7 mouse cellular contexts compared by ENCODE assay signal in genomic region chr16:11909035-11909591, GRCm38 (mm10). TPM values are rescaled to one million over a fixed set of nuclear protein-coding genes. Genes with fewer than 3 reads are reported as not detected.
A peak's percentile ranks its signal among the peaks of the same experiment; 100 is the strongest.
DNase-seq lines count a peak whose midpoint lies in the region; ATAC-seq and TF ChIP-seq lines count a peak whose summit lies in the region.

TSS of gene Cpped1 (minus strand) at chr16:11909445.

- H3K27me3 ChIP-seq in intestine, postnatal 0 days (replicated peaks; ENCODE audit: control insufficient read depth, insufficient read depth, low read length) = no peaks in the 10 kb centered on the region
- 0 out of 2 replicates have a peak, but pooled peaks cover 4% of the 10 kb centered on the region for H3K27me3 ChIP-seq in midbrain, embryonic 12.5 days
- no peaks in the 10 kb centered on the region for H3K27me3 ChIP-seq in small intestine, adult 2 months (ENCODE audit: control insufficient read depth, insufficient read depth, low read length)

- H3K4me1 ChIP-seq in intestine, postnatal 0 days (replicated peaks; ENCODE audit: control insufficient read depth, insufficient read depth, low read length) = no peaks in the 10 kb centered on the region
- peaks cover 12% of the 10 kb centered on the region for H3K4me1 ChIP-seq in midbrain, embryonic 12.5 days
- peaks cover 3% of the 10 kb centered on the region for H3K4me1 ChIP-seq in small intestine, adult 2 months (ENCODE audit: control insufficient read depth, insufficient read depth, insufficient read length, low read length)

- no peaks in the 10 kb centered on the region for H3K9me3 ChIP-seq in intestine, postnatal 0 days (ENCODE audit: control insufficient read depth)
- H3K9me3 ChIP-seq in midbrain, embryonic 12.5 days = no peaks in the 10 kb centered on the region

- intact Hi-C loops in left cerebral cortex, postnatal 4 days (cut with DNase I) = no loop called here

- under 1% methylated on average over 32 of the region's 32 CpGs for WGBS in intestine, postnatal 0 days
- under 1% methylated on average over 32 of the region's 32 CpGs for WGBS in midbrain, embryonic 12.5 days
- under 1% methylated on average over 32 of the region's 32 CpGs for WGBS in small intestine, adult 2 months

- peak; percentile 86 for DNase-seq in adrenal gland, adult 8-10 months
- DNase-seq in embryo, embryonic 9.5 days (ENCODE audit: extremely low spot score) = peak; percentile 91
- DNase-seq in gastrocnemius, postnatal 4 days (ENCODE audit: low spot score in 2 of 2) = peak; percentile 72 to 87
- peak; percentile 89 for DNase-seq in left cerebral cortex, postnatal 4 days

- TF ChIP-seq CTCF in intestine, postnatal 0 days (IDR thresholded peaks at IDR 0.05; ENCODE audit: low read depth) = peak; percentile 7; the same call in 1 of the 2 replicates
- no peak for TF ChIP-seq CTCF in small intestine, adult 2 months (IDR thresholded peaks at IDR 0.05; ENCODE audit: extremely low read depth, insufficient read length, insufficient replicate concordance, low read depth, low read length)

- peak within 1 kb of the TSS; percentile 80 for H3K9ac ChIP-seq in intestine, postnatal 0 days (ENCODE audit: low read depth, low read length)
- H3K9ac ChIP-seq in midbrain, embryonic 12.5 days (replicated peaks) = peak within 1 kb of the TSS; percentile 67

- peak within 1 kb of the TSS; percentile 84 for H3K27ac ChIP-seq in intestine, postnatal 0 days (ENCODE audit: low read depth, low read length)
- peak within 1 kb of the TSS; percentile 47 for H3K27ac ChIP-seq in midbrain, embryonic 12.5 days (replicated peaks)
- peak within 1 kb of the TSS; percentile 85 for H3K27ac ChIP-seq in small intestine, adult 2 months (ENCODE audit: insufficient read depth, low read depth, low read length)

- peaks cover 5% of the 10 kb centered on the region; the same call in 1 of the 2 replicates for H3K36me3 ChIP-seq in intestine, postnatal 0 days (ENCODE audit: control insufficient read depth, insufficient read depth)
- no peaks in the 10 kb centered on the region for H3K36me3 ChIP-seq in midbrain, embryonic 12.5 days
- H3K36me3 ChIP-seq in small intestine, adult 2 months (ENCODE audit: control insufficient read depth, insufficient read depth, low read length) = peaks cover 2% of the 10 kb centered on the region; the same call in 1 of the 2 replicates

- TF ChIP-seq POLR2A in small intestine, adult 2 months (IDR thresholded peaks at IDR 0.05; ENCODE audit: low read depth, low read length) = peak; percentile 71

- H3K4me3 ChIP-seq in intestine, postnatal 0 days (ENCODE audit: low read depth, low read length) = peak within 1 kb of the TSS; percentile 60
- peak within 1 kb of the TSS; percentile 65 for H3K4me3 ChIP-seq in midbrain, embryonic 12.5 days
- peak within 1 kb of the TSS; percentile 71 for H3K4me3 ChIP-seq in small intestine, adult 2 months (ENCODE audit: low read depth, low read length)

- ATAC-seq in intestine, postnatal 0 days = peak; percentile 97
- peak; percentile 97 for ATAC-seq in midbrain, embryonic 12.5 days (ENCODE audit: low FRiP score, low read depth)

- peak within 1 kb of the TSS; percentile 60 for H3K4me2 ChIP-seq in intestine, postnatal 0 days (replicated peaks; ENCODE audit: low read depth)
- peak within 1 kb of the TSS; percentile 59 for H3K4me2 ChIP-seq in midbrain, embryonic 12.5 days (replicated peaks)

RNA-seq across cellular contexts. Expression of gene Cpped1, which starts in this region (rescaled TPM):
- 10 to 100 TPM; 49.5 to 56.3 (median 50.5) TPM for total RNA-seq in adrenal gland, adult 8-10 months (2022)
- total RNA-seq in gastrocnemius, postnatal 4 days (2021) = 10 to 100 TPM; 42.1 to 44.6 TPM
- 28.0 and 31.6 TPM in 2 replicates for polyA plus RNA-seq in intestine, postnatal 0 days (2015; fragmentation: Nextera tagmentation; extraction: Ambion mirVana)
- total RNA-seq in left cerebral cortex, postnatal 4 days (2021) = 10 to 100 TPM; 17.0 to 18.8 TPM
- polyA plus RNA-seq in midbrain, embryonic 12.5 days (2016; fragmentation: Nextera tagmentation; extraction: Ambion mirVana) = 15.2 and 15.6 TPM in 2 replicates
- polyA plus RNA-seq in small intestine, adult 2 months (2012; rRNA removed) = 18.1 and 27.7 TPM in 2 replicates

Comparison
In these comparisons a context has a peak if more than half of its experiments do, and no peak if none do; other contexts are left out.
1. Peak in every context shown above with its lines: DNase-seq, ATAC-seq, H3K4me3 ChIP-seq and H3K27ac ChIP-seq.